Mouse (Mus musculus) MEL (cell line): Measurements from ENCODE around the gene Gm4737. TPM values are rescaled to one million over a fixed set of nuclear protein-coding genes. Genes with fewer than 3 reads are reported as not detected.
"Not testable (repeated sequence)": the region's sequence is repeated elsewhere in the genome, so short reads cannot be mapped to it uniquely, and the experiment has no call there.

ENCODE experiments used
- DNase-seq: peaks from one replicate; pipeline ENCODE4 v3.0.0; 2011; ENCODE audit warnings: low read depth, low spot score
- H3K27ac ChIP-seq: 2 replicates; pipeline ENCODE4 v1.5.1; 2012; ENCODE audit warnings: low read depth, mild to moderate bottlenecking, control low read depth, low read length, moderate library complexity; ENCODE audit not compliant: control insufficient read depth
- H3K27me3 ChIP-seq, 2 experiments: fragments of 150-350 bp in 1 of 2; sonication (generic) in 1 of 2; 2 replicates each; pipeline ENCODE4 v1.6.1; 2012; ENCODE audit warnings: low read length in 2 of 2, mild to moderate bottlenecking in 2 of 2, improper control_type of control experiment in 1 of 2, moderate library complexity in 1 of 2; ENCODE audit not compliant: insufficient read depth in 2 of 2, control insufficient read depth in 1 of 2
- H3K36me3 ChIP-seq, 2 experiments: 2 replicates each; pipeline ENCODE4 v1.6.1; 2012 to 2014; ENCODE audit warnings: low read length in 2 of 2, improper control_type of control experiment in 1 of 2, inconsistent platforms in 1 of 2, mild to moderate bottlenecking in 1 of 2; ENCODE audit not compliant: insufficient read depth in 2 of 2, control insufficient read depth in 1 of 2
- H3K4me1 ChIP-seq, 2 experiments: fragments of 150-350 bp in 1 of 2; sonication (generic) in 1 of 2; 2 replicates each; pipeline ENCODE4 v1.6.1; 2012; ENCODE audit warnings: low read length in 2 of 2, improper control_type of control experiment in 1 of 2, mild to moderate bottlenecking in 1 of 2; ENCODE audit not compliant: insufficient read depth in 2 of 2, control insufficient read depth in 1 of 2
- H3K4me3 ChIP-seq, 2 experiments: fragments of 150-350 bp in 1 of 2; sonication (generic) in 1 of 2; 2 replicates each; pipeline ENCODE4 v1.5.1; 2012; ENCODE audit warnings: low read depth in 2 of 2, low read length in 2 of 2, mild to moderate bottlenecking in 2 of 2, moderate library complexity in 2 of 2, control low read depth in 1 of 2, improper control_type of control experiment in 1 of 2; ENCODE audit not compliant: control insufficient read depth in 1 of 2, insufficient read depth in 1 of 2
- H3K79me2 ChIP-seq: 2 replicates; pipeline ENCODE4 v1.6.1; 2012; ENCODE audit warnings: mild to moderate bottlenecking, low read length, moderate library complexity; ENCODE audit not compliant: control insufficient read depth, poor library complexity, insufficient read depth
- H3K9ac ChIP-seq: 2 replicates; pipeline ENCODE4 v1.6.1; 2012; ENCODE audit warnings: low read depth, mild to moderate bottlenecking, control low read depth, low read length, moderate library complexity; ENCODE audit not compliant: control insufficient read depth, poor library complexity, severe bottlenecking
- H3K9me3 ChIP-seq: fragments of 150-350 bp; sonication (generic); replicated peaks from 2 replicates; pipeline ENCODE4 v1.6.1; 2012; ENCODE audit warnings: mild to moderate bottlenecking, low read length, improper control_type of control experiment, moderate library complexity; ENCODE audit not compliant: insufficient read depth
- CHD2 ChIP-seq: IDR thresholded peaks from 2 replicates; pipeline ENCODE4 v1.6.1; 2011; ENCODE audit warnings: low read length, improper control_type of control experiment
- CTCF ChIP-seq, 3 experiments: IDR thresholded peaks in 2 of 3; conservative IDR thresholded peaks in 1 of 3; 2 replicates each; pipeline ENCODE4 v1.5.1; 2011 to 2012; ENCODE audit warnings: low read length in 3 of 3, low read depth in 2 of 3, mild to moderate bottlenecking in 2 of 3, improper control_type of control experiment in 1 of 3, inconsistent platforms in 1 of 3, mixed read lengths in 1 of 3, moderate library complexity in 1 of 3; ENCODE audit not compliant: control insufficient read depth in 1 of 3, insufficient read depth in 1 of 3, poor library complexity in 1 of 3, severe bottlenecking in 1 of 3
- E2F4 ChIP-seq: IDR thresholded peaks from 2 replicates; pipeline ENCODE4 v1.6.1; 2011; ENCODE audit warnings: low read depth, low read length, improper control_type of control experiment, borderline replicate concordance
- ELF1 ChIP-seq: IDR thresholded peaks from 2 replicates; pipeline ENCODE4 v1.6.1; 2014; ENCODE audit warnings: low read depth, mild to moderate bottlenecking, inconsistent platforms, low read length, improper control_type of control experiment, moderate library complexity
- ETS1 ChIP-seq: IDR thresholded peaks from 2 replicates; pipeline ENCODE4 v1.6.1; 2012; ENCODE audit warnings: low read depth, mild to moderate bottlenecking, inconsistent platforms, low read length, improper control_type of control experiment, moderate library complexity
- JUND ChIP-seq: IDR thresholded peaks from 2 replicates; pipeline ENCODE4 v1.6.1; 2011; ENCODE audit warnings: low read depth, mild to moderate bottlenecking, improper control_type of control experiment, low read length
- KAT2A ChIP-seq: conservative IDR thresholded peaks from 2 replicates; pipeline ENCODE4 v1.6.1; 2012; ENCODE audit warnings: low read depth, low read length, improper control_type of control experiment, inconsistent platforms
- MAX ChIP-seq: IDR thresholded peaks from 2 replicates; pipeline ENCODE4 v1.6.1; 2011; ENCODE audit warnings: low read length, improper control_type of control experiment
- MAZ ChIP-seq: IDR thresholded peaks from 2 replicates; pipeline ENCODE4 v1.6.1; 2012; ENCODE audit warnings: low read depth, mild to moderate bottlenecking, inconsistent platforms, low read length, improper control_type of control experiment
- MYB ChIP-seq: IDR thresholded peaks from 2 replicates; pipeline ENCODE4 v1.6.1; 2011; ENCODE audit warnings: mild to moderate bottlenecking, low read depth, low read length, improper control_type of control experiment
- MYC ChIP-seq: IDR thresholded peaks from 2 replicates; pipeline ENCODE4 v1.6.1; 2011; ENCODE audit warnings: low read depth, mild to moderate bottlenecking, low read length, improper control_type of control experiment, moderate library complexity
- NELFE ChIP-seq: IDR thresholded peaks from 2 replicates; pipeline ENCODE4 v1.6.1; 2011; ENCODE audit warnings: low read depth, low read length, improper control_type of control experiment
- SIN3A ChIP-seq: IDR thresholded peaks from 2 replicates; pipeline ENCODE4 v1.6.1; 2012; ENCODE audit warnings: low read length, improper control_type of control experiment, inconsistent platforms
- TCF12 ChIP-seq: IDR thresholded peaks from 2 replicates; pipeline ENCODE4 v1.6.1; 2014; ENCODE audit warnings: low read depth, mild to moderate bottlenecking, inconsistent platforms, low read length, improper control_type of control experiment, moderate library complexity
- UBTF ChIP-seq: IDR thresholded peaks from 2 replicates; pipeline ENCODE4 v1.6.1; 2012; ENCODE audit warnings: low read depth, mild to moderate bottlenecking, inconsistent platforms, low read length, improper control_type of control experiment, moderate library complexity, borderline replicate concordance; ENCODE audit not compliant: insufficient read depth
- ZMIZ1 ChIP-seq: IDR thresholded peaks from 2 replicates; pipeline ENCODE4 v1.6.1; 2012; ENCODE audit warnings: low read depth, mild to moderate bottlenecking, inconsistent platforms, low read length, improper control_type of control experiment, moderate library complexity
- polyA plus RNA-seq, 2 experiments: library from polyadenylated mRNA; stranded (reverse) in 1 of 2; unstranded in 1 of 2; fragments of >175 nt in 1 of 2; fragments of >200 nt in 1 of 2; gene quantifications; 2 replicates each; pipeline versions ENCODE4 v1.2.1 to v1.2.4; 2012; ENCODE audit warnings: low replicate concordance in 2 of 2, low read depth in 1 of 2; ENCODE audit not compliant: insufficient read length in 2 of 2, insufficient read depth in 1 of 2, missing spikeins in 1 of 2
- total RNA-seq: library from RNA; depleted of rRNA; stranded (reverse); fragments of 300-350 nt; gene quantifications from 2 replicates; pipeline ENCODE4 v1.2.3, GENCODE M21; 2012; rRNA removed

Gene Gm4737
- 22.3 and 27.6 TPM in 2 replicates for total RNA-seq
- 100 to 1,000 TPM; 103 to 124 TPM for polyA plus RNA-seq

DNA sequence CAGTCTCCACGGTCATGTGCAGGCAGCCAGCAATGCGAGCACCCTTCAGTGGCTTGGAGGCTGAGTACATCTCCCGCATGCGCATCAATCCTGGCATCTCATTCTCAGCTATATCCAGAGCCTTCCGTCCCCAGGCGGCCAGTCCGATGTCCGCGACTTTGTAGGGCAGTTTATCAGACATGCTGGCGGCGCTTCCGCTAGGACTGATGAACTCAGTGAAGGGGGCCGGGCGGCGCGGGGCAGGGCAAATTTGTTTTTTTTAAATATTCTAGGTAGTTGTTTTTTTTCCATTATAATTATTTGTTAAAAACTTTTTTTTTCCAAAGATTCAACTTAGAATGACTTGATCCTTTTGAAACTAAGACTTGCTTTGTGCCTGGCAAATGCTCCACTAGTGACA is at the start of gene Gm4737:
Gene Gm4737 (minus strand): TSS at position 246 of the 400 bp plus-strand sequence.
- H3K4me3 ChIP-seq, H3K4me1 ChIP-seq, H3K79me2 ChIP-seq: not testable (repeated sequence)

DNA sequence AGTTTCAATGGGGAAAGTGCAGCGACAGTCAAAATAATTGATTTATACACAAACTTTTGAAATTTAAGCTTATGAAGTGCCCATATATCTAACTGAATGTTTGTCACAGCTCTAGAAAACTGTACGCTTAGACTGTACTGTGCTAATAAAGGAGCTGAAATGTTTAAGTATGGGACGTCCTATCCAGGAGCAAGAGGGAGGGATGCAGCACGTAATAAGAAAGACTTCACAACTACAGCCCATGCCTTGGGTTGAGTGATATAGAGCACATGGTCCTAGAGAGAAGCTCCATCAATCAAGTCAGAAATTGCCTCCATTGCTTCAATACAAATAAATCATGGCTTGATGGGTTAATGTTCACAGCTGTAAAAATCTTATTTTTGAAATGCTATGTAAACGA is 40.9 kb upstream of the Gm4737 start:
- no peaks in the 10 kb centered on the region for H3K79me2 ChIP-seq
- no peaks in the 10 kb centered on the region for H3K27me3 ChIP-seq
- no peak overlapping the region for H3K9ac ChIP-seq
- no peaks in the 10 kb centered on the region for H3K4me1 ChIP-seq
- TF ChIP-seq ELF1 (no peak), MYC (no peak), MAX (no peak), CHD2 (no peak), NELFE (no peak), ETS1 (no peak), KAT2A (no peak), UBTF (no peak), TCF12 (no peak), CTCF (IDR thresholded peaks at IDR 0.05 in 2 of 3, conservative IDR thresholded peaks at IDR 0.05 in 1 of 3; ENCODE audit: control insufficient read depth in 1 of 3, insufficient read depth in 1 of 3, low read depth in 2 of 3, low read length in 3 of 3, poor library complexity in 1 of 3, severe bottlenecking in 1 of 3) (no peak), SIN3A (no peak), MYB (no peak)
- no peak for DNase-seq
- H3K36me3 ChIP-seq: no peaks in the 10 kb centered on the region
- H3K9me3 ChIP-seq: no peaks in the 10 kb centered on the region
- no peak overlapping the region for H3K4me3 ChIP-seq
- no peak overlapping the region for H3K27ac ChIP-seq

More for the DNA sequence above, at the start of gene Gm4737:
- H3K27me3 ChIP-seq, H3K27ac ChIP-seq, H3K9ac ChIP-seq, H3K9me3 ChIP-seq, H3K36me3 ChIP-seq, DNase-seq: not testable (repeated sequence)

DNA sequence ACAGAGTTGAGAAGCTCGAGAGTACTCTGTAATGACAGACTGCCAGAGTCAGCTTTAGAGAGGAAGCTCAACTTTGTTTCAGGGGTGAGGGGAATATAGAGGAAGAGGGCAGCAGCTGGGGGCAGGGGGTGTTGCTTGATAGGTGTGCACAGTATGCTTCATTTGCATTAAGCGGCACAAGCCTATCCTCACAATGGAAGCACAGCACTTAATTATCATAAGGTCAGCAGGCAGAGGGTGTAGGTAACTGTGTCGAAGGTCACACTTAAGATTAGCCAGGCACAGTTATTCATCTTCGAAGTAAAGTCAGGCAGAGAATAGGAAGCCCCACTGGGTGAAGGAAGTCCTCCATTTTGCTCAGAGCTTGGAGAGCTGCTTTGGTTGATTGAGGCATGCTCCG is 28.2 kb upstream of the Gm4737 start:
- H3K4me1 ChIP-seq: peaks cover 2 to 6% of the 10 kb centered on the region in 2 experiments; a peak in 2 of 4 replicates
- H3K27ac ChIP-seq: no peak overlapping the region
- H3K4me3 ChIP-seq: no peak overlapping the region
- TF ChIP-seq E2F4 (no peak), MYB (no peak), MAZ (no peak), ZMIZ1 (no peak), JUND (no peak), MAX (no peak)
- no peaks in the 10 kb centered on the region for H3K27me3 ChIP-seq
- no peak for DNase-seq
- no peaks in the 10 kb centered on the region for H3K79me2 ChIP-seq
- peaks cover 0 to 5% of the 10 kb centered on the region in 2 experiments; a peak in 2 of 4 replicates for H3K36me3 ChIP-seq
- no peak overlapping the region for H3K9ac ChIP-seq
- H3K9me3 ChIP-seq: no peaks in the 10 kb centered on the region
